Mouse (Mus musculus) CH12.LX (cell line): ENCODE measurements at regions not wholly inside any gene's neighbourhood (a gene's known extent, or its start where the extent isn't known, plus 50 kb on each side); places are given as distances from the start of the nearest gene placed in this dataset.

Experiments
- DNase-seq: peaks from one replicate; pipeline ENCODE4 v3.0.0-alpha.2; 2013; ENCODE audit errors: extremely low read depth
- H3K27ac ChIP-seq: 2 replicates; pipeline ENCODE4 v1.5.1; 2012; ENCODE audit warnings: low read depth, mild to moderate bottlenecking, control low read depth, moderate library complexity; ENCODE audit not compliant: insufficient read depth
- H3K27me3 ChIP-seq: replicated peaks from 2 replicates; pipeline ENCODE3; 2012; ENCODE audit warnings: inconsistent platforms
- H3K36me3 ChIP-seq, 2 experiments: replicated peaks in 1 of 2; 2 replicates each; pipeline versions ENCODE3 to v1.6.1; 2012; ENCODE audit warnings: inconsistent platforms in 1 of 2, low read length in 1 of 2, mild to moderate bottlenecking in 1 of 2, mixed read lengths in 1 of 2, moderate library complexity in 1 of 2; ENCODE audit not compliant: control insufficient read depth in 1 of 2, insufficient read depth in 1 of 2
- H3K4me1 ChIP-seq, 2 experiments: 2 replicates each; pipeline ENCODE4 v1.6.1; 2012; ENCODE audit warnings: inconsistent platforms in 1 of 2, moderate library complexity in 1 of 2; ENCODE audit not compliant: insufficient read depth in 2 of 2, control insufficient read depth in 1 of 2
- H3K4me2 ChIP-seq: 2 replicates; pipeline ENCODE4 v1.6.1; 2012; ENCODE audit warnings: low read depth, mild to moderate bottlenecking, control low read depth; ENCODE audit not compliant: poor library complexity, insufficient read depth, severe bottlenecking
- H3K4me3 ChIP-seq, 3 experiments: fragments of 150-350 bp in 1 of 3; sonication (generic) in 1 of 3; replicated peaks in 1 of 3; 2 replicates each; pipeline versions ENCODE3 to v1.5.1; 2011 to 2012; ENCODE audit warnings: low read depth in 2 of 3, low read length in 2 of 3, mild to moderate bottlenecking in 2 of 3, moderate library complexity in 2 of 3, control low read depth in 1 of 3, improper control_type of control experiment in 1 of 3, inconsistent platforms in 1 of 3, mixed read lengths in 1 of 3; ENCODE audit not compliant: poor library complexity in 1 of 3
- H3K79me2 ChIP-seq: replicated peaks from 2 replicates; pipeline ENCODE4 v1.6.1; 2012; ENCODE audit warnings: mild to moderate bottlenecking, moderate library complexity; ENCODE audit not compliant: control insufficient read depth, poor library complexity, insufficient read depth, severe bottlenecking; ENCODE audit errors: extremely low read depth
- H3K9ac ChIP-seq: 2 replicates; pipeline ENCODE4 v1.6.1; 2012; ENCODE audit warnings: low read depth, mild to moderate bottlenecking, control low read depth, moderate library complexity; ENCODE audit not compliant: insufficient read depth
- H3K9me3 ChIP-seq: replicated peaks from 2 replicates; pipeline ENCODE3; 2012; ENCODE audit warnings: low read length, inconsistent platforms, mixed read lengths
- E2F4 ChIP-seq: IDR thresholded peaks from 2 replicates; pipeline ENCODE4 v1.6.1; 2011; ENCODE audit warnings: low read depth, low read length, improper control_type of control experiment; ENCODE audit not compliant: insufficient replicate concordance
- HCFC1 ChIP-seq: IDR thresholded peaks from 2 replicates; pipeline ENCODE4 v1.6.1; 2012; ENCODE audit warnings: low read depth, mild to moderate bottlenecking, inconsistent platforms, low read length, improper control_type of control experiment
- JUN ChIP-seq: IDR thresholded peaks from 2 replicates; pipeline ENCODE4 v1.6.1; 2011; ENCODE audit warnings: low read depth, mild to moderate bottlenecking, low read length, improper control_type of control experiment, moderate library complexity; ENCODE audit not compliant: insufficient read depth
- MYC ChIP-seq: IDR thresholded peaks from 2 replicates; pipeline ENCODE4 v1.6.1; 2011; ENCODE audit warnings: low read depth, mild to moderate bottlenecking, improper control_type of control experiment, low read length
- NRF1 ChIP-seq: IDR thresholded peaks from 2 replicates; pipeline ENCODE4 v1.6.1; 2014; ENCODE audit warnings: low read depth, mild to moderate bottlenecking, inconsistent platforms, low read length, improper control_type of control experiment, moderate library complexity
- POLR2A ChIP-seq: IDR thresholded peaks from 2 replicates; pipeline ENCODE4 v1.6.1; 2011; ENCODE audit warnings: low read depth, mild to moderate bottlenecking, improper control_type of control experiment, low read length
- TCF12 ChIP-seq: IDR thresholded peaks from 2 replicates; pipeline ENCODE4 v1.6.1; 2014; ENCODE audit warnings: low read depth, mild to moderate bottlenecking, inconsistent platforms, low read length, improper control_type of control experiment
- ZMIZ1 ChIP-seq: IDR thresholded peaks from 2 replicates; pipeline ENCODE4 v1.6.1; 2012; ENCODE audit warnings: low read depth, mild to moderate bottlenecking, inconsistent platforms, low read length, improper control_type of control experiment
- ZNF384 ChIP-seq: IDR thresholded peaks from 2 replicates; pipeline ENCODE4 v1.6.1; 2012; ENCODE audit warnings: low read depth, low read length, improper control_type of control experiment, inconsistent platforms
- dilution Hi-C: fragments of 300-500 bp; cut with MboI; formaldehyde crosslinking; loops from 2 replicates; pipeline ENCODE4 v1.14.3; 2020; ENCODE audit warnings: low sequenced_read_pairs; ENCODE audit not compliant: extremely low pct_unique_long_range_greater_than_20kb, extremely low pct_ligation_motif_present
- in situ Hi-C: fragments of 300-500 bp; cut with MboI; formaldehyde crosslinking; loops from 3 replicates; pipeline ENCODE4 v1.14.3; 2019; ENCODE audit warnings: low sequenced_read_pairs, low pct_ligation_motif_present, low pct_unique_long_range_greater_than_20kb, mixed read lengths

GRCm38 (mm10) chr4:105460689-105461005 lies 303.5 kb downstream of the Plpp3 start:
- Histone ChIP-seq H3K79me2 (no peaks in the 10 kb centered on the region), H3K4me1 (no peaks in the 10 kb centered on the region), H3K9ac (no peak overlapping the region), H3K9me3 (no peaks in the 10 kb centered on the region), H3K4me3 (no peak overlapping the region), H3K27ac (no peak overlapping the region), H3K36me3 (no peaks in the 10 kb centered on the region), H3K4me2 (no peak overlapping the region), H3K27me3 (peaks cover 3% of the 10 kb centered on the region)
- dilution Hi-C loops, result no loop called here
- TF ChIP-seq ZNF384 (no peak), TCF12 (no peak)
- no peak for DNase-seq
- in situ Hi-C loops, result no loop called here

- dilution Hi-C loops, result no loop called here
- in situ Hi-C loops, result no loop called here
- H3K4me2 ChIP-seq, result no peak overlapping the region
These were observed 310.7 kb downstream of the Plpp3 start for GRCm38 (mm10) chr4:105467811-105468210.

GRCm38 (mm10) chr4:105469300-105469821 lies 312.2 kb downstream of the Plpp3 start:
- Histone ChIP-seq H3K79me2 (no peaks in the 10 kb centered on the region), H3K4me3 (no peak overlapping the region), H3K9me3 (no peaks in the 10 kb centered on the region), H3K36me3 (no peaks in the 10 kb centered on the region), H3K27ac (no peak overlapping the region), H3K4me1 (no peaks in the 10 kb centered on the region), H3K4me2 (no peak overlapping the region), H3K9ac (no peak overlapping the region), H3K27me3 (peaks cover 9% of the 10 kb centered on the region)
- in situ Hi-C loops (no loop called here), dilution Hi-C loops (no loop called here)
- no peak for TF ChIP-seq TCF12
- no peak for TF ChIP-seq HCFC1
- TF ChIP-seq POLR2A, result no peak
- DNase-seq, result no peak

More at GRCm38 (mm10) chr4:105467811-105468210, 310.7 kb downstream of the Plpp3 start:
- no peak for DNase-seq
- Histone ChIP-seq H3K9me3 (no peaks in the 10 kb centered on the region), H3K9ac (no peak overlapping the region), H3K4me3 (no peak overlapping the region), H3K4me1 (no peaks in the 10 kb centered on the region), H3K27ac (no peak overlapping the region), H3K36me3 (no peaks in the 10 kb centered on the region), H3K27me3 (peaks cover 7% of the 10 kb centered on the region), H3K79me2 (no peaks in the 10 kb centered on the region)
- TF ChIP-seq ZMIZ1 (no peak), NRF1 (no peak), E2F4 (no peak), JUN (no peak), MYC (no peak)
